Mouse (Mus musculus): ENCODE data around the gene Trim52. TPM values are rescaled to one million over a fixed set of nuclear protein-coding genes. Genes with fewer than 3 reads are reported as not detected.

Gene Trim52
- total and polyA plus RNA-seq, 3 experiments: not detected

DNA sequence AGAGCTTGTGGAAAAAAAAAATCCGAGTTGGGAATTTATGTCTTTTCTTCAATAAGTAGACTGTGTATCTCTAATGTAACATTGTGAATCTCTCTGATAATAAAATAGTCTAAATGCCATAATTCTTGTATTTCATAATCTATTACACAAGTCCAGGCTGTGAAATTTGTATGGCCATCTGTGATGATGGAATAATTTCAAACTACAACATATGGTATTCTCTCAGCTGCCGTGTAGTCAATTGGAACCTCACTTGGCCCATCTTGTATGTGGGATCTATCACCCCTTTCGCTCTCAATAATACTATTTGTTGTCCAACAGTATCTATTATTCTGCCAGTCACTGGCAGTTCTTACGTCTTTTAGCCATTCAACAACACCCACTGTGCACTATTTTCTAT lies 9.2 kb upstream of the Trim52 start:
- H3K27me3 ChIP-seq (replicated peaks): no peaks in the 10 kb centered on the region
- no peak overlapping the region for H3K9ac ChIP-seq (ENCODE audit: insufficient read depth, low read depth)
- in situ Hi-C loops (cut with MboI; ENCODE audit: low pct_ligation_motif_present, low pct_unique_long_range_greater_than_20kb, low sequenced_read_pairs): no loop called here
- TF ChIP-seq ETS1 (conservative IDR thresholded peaks at IDR 0.05; ENCODE audit: low read depth, low read length) (no peak), BHLHE40 (IDR thresholded peaks at IDR 0.05; ENCODE audit: low read depth, low read length) (no peak), MAZ (IDR thresholded peaks at IDR 0.05; ENCODE audit: low read depth, low read length) (no peak), CHD1 (IDR thresholded peaks at IDR 0.05; ENCODE audit: low read depth, low read length) (no peak), ZMIZ1 (IDR thresholded peaks at IDR 0.05; ENCODE audit: low read depth, low read length) (no peak), USF2 (conservative IDR thresholded peaks at IDR 0.05; ENCODE audit: low read depth, low read length) (no peak), IRF4 (IDR thresholded peaks at IDR 0.05; ENCODE audit: low read depth, low read length) (no peak), SIN3A (IDR thresholded peaks at IDR 0.05; ENCODE audit: low read length) (no peak), CHD2 (IDR thresholded peaks at IDR 0.05; ENCODE audit: low read length) (no peak), UBTF (IDR thresholded peaks at IDR 0.05; ENCODE audit: low read depth, low read length) (no peak), POLR2A (IDR thresholded peaks at IDR 0.05; ENCODE audit: low read depth, low read length) (no peak), CTCF (conservative IDR thresholded peaks at IDR 0.05 in 1 of 2, IDR thresholded peaks at IDR 0.05 in 1 of 2; ENCODE audit: low read depth in 2 of 2, low read length in 2 of 2) (no peak), KAT2A (IDR thresholded peaks at IDR 0.05; ENCODE audit: insufficient replicate concordance, low read length) (no peak), TCF12 (IDR thresholded peaks at IDR 0.05; ENCODE audit: low read depth, low read length) (no peak), JUND (conservative IDR thresholded peaks at IDR 0.05; ENCODE audit: low read depth, low read length) (no peak), MYC (IDR thresholded peaks at IDR 0.05; ENCODE audit: low read depth, low read length) (no peak)
- H3K4me3 ChIP-seq (replicated peaks in 1 of 3; ENCODE audit: low read depth in 2 of 3, low read length in 2 of 3, poor library complexity in 1 of 3): no peak overlapping the region
- no peak for DNase-seq (ENCODE audit: extremely low read depth)
- H3K79me2 ChIP-seq (replicated peaks; ENCODE audit: control insufficient read depth, extremely low read depth, insufficient read depth, poor library complexity, severe bottlenecking): no peaks in the 10 kb centered on the region
- no peak overlapping the region for H3K4me2 ChIP-seq (ENCODE audit: insufficient read depth, low read depth, poor library complexity, severe bottlenecking)
- H3K36me3 ChIP-seq (replicated peaks in 1 of 2; ENCODE audit: control insufficient read depth in 1 of 2, insufficient read depth in 1 of 2, low read length in 1 of 2): no peaks in the 10 kb centered on the region
- dilution Hi-C loops (cut with MboI; ENCODE audit: extremely low pct_ligation_motif_present, extremely low pct_unique_long_range_greater_than_20kb, low sequenced_read_pairs): no loop called here
- no peak overlapping the region for H3K27ac ChIP-seq (ENCODE audit: insufficient read depth, low read depth)
- H3K4me1 ChIP-seq (ENCODE audit: control insufficient read depth in 1 of 2, insufficient read depth in 2 of 2): no peaks in the 10 kb centered on the region
- peaks cover 15% of the 10 kb centered on the region for H3K9me3 ChIP-seq (replicated peaks; ENCODE audit: low read length)

DNA sequence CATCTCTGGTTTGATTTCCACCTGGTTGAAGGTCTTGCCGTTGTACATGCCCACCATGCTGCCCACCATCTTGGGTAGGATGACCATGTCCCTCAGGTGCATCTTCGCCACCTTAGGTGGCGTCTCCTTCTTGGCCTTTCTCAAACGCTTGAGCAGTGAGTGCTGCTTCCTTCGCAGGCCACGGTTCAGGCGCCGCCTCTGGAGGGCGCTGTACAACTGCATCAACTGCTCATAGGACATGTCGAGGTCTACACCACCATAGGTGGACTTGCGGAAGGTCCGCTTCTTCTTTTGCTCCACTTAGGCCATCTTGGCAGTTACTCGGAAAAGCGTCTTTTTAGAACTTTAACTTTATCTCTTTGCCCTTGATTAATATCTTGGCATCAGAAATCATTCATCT lies 5.1 kb upstream of the Trim52 start:
- Histone ChIP-seq H3K36me3 (replicated peaks in 1 of 2; ENCODE audit: control insufficient read depth in 1 of 2, insufficient read depth in 1 of 2, low read length in 1 of 2) (no peaks in the 10 kb centered on the region), H3K4me3 (replicated peaks in 1 of 3; ENCODE audit: low read depth in 2 of 3, low read length in 2 of 3, poor library complexity in 1 of 3) (no peak overlapping the region), H3K4me2 (ENCODE audit: insufficient read depth, low read depth, poor library complexity, severe bottlenecking) (no peak overlapping the region), H3K79me2 (replicated peaks; ENCODE audit: control insufficient read depth, extremely low read depth, insufficient read depth, poor library complexity, severe bottlenecking) (no peaks in the 10 kb centered on the region), H3K9me3 (replicated peaks; ENCODE audit: low read length) (peaks cover 11% of the 10 kb centered on the region), H3K27me3 (replicated peaks) (no peaks in the 10 kb centered on the region), H3K27ac (ENCODE audit: insufficient read depth, low read depth) (no peak overlapping the region), H3K4me1 (ENCODE audit: control insufficient read depth in 1 of 2, insufficient read depth in 2 of 2) (no peaks in the 10 kb centered on the region), H3K9ac (ENCODE audit: insufficient read depth, low read depth) (no peak overlapping the region)
- TF ChIP-seq NRF1 (IDR thresholded peaks at IDR 0.05; ENCODE audit: low read depth, low read length) (no peak), NELFE (IDR thresholded peaks at IDR 0.05; ENCODE audit: low read depth, low read length) (no peak), TCF12 (IDR thresholded peaks at IDR 0.05; ENCODE audit: low read depth, low read length) (no peak), MEF2A (IDR thresholded peaks at IDR 0.05; ENCODE audit: borderline replicate concordance, low read depth, low read length) (no peak), UBTF (IDR thresholded peaks at IDR 0.05; ENCODE audit: low read depth, low read length) (no peak), SMC3 (IDR thresholded peaks at IDR 0.05; ENCODE audit: low read depth, low read length) (no peak), GABPA (IDR thresholded peaks at IDR 0.05; ENCODE audit: insufficient replicate concordance, low read depth, low read length) (no peak), KAT2A (IDR thresholded peaks at IDR 0.05; ENCODE audit: insufficient replicate concordance, low read length) (no peak), CHD2 (IDR thresholded peaks at IDR 0.05; ENCODE audit: low read length) (no peak), SIN3A (IDR thresholded peaks at IDR 0.05; ENCODE audit: low read length) (no peak), ETS1 (conservative IDR thresholded peaks at IDR 0.05; ENCODE audit: low read depth, low read length) (no peak), MAZ (IDR thresholded peaks at IDR 0.05; ENCODE audit: low read depth, low read length) (no peak), ZKSCAN1 (IDR thresholded peaks at IDR 0.05; ENCODE audit: borderline replicate concordance, low read depth, low read length) (no peak), RAD21 (IDR thresholded peaks at IDR 0.05; ENCODE audit: low read depth, low read length) (no peak), E2F4 (IDR thresholded peaks at IDR 0.05; ENCODE audit: insufficient replicate concordance, low read depth, low read length) (no peak), MYC (IDR thresholded peaks at IDR 0.05; ENCODE audit: low read depth, low read length) (no peak), BHLHE40 (IDR thresholded peaks at IDR 0.05; ENCODE audit: low read depth, low read length) (no peak)
- DNase-seq (ENCODE audit: extremely low read depth): no peak
- dilution Hi-C loops (cut with MboI; ENCODE audit: extremely low pct_ligation_motif_present, extremely low pct_unique_long_range_greater_than_20kb, low sequenced_read_pairs): no loop called here
- in situ Hi-C loops (cut with MboI; ENCODE audit: low pct_ligation_motif_present, low pct_unique_long_range_greater_than_20kb, low sequenced_read_pairs): no loop called here
